Mouse (Mus musculus) c-Kit-positive CD71-positive TER-119-negative erythroid progenitor cells, embryonic 14.5 days (primary cell): ENCODE data around the gene Olfr1196.
"Not testable (repeated sequence)": the region's sequence is repeated elsewhere in the genome, so short reads cannot be mapped to it uniquely, and the experiment has no call there.

Source experiments
- DNase-seq: peaks from one replicate; pipeline ENCODE4 v3.0.0-alpha.2; 2013; ENCODE audit warnings: low read depth

The Olfr1196 gene

DNA sequence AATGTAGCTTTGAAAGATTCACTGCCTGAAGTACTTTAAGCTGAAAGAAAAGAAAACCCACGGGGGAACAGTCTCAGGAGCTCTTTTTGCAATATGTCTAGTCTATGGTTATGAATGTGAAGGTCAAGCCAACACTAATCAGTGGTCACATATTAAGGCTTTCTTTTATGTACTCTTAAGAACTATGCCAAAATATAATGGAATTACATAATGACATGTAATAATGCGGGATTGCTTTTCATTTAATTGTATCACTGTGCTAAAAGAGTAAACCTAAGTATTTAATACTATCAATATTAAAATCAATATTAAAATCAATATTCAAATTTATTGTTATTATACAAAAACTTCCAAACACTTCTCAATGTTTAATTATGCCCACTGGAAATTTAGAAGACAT lies at the start of gene Olfr1196:
Olfr1196 (minus strand) TSS at position 101 of the 400 bp plus-strand sequence.
- no peak for DNase-seq

DNA sequence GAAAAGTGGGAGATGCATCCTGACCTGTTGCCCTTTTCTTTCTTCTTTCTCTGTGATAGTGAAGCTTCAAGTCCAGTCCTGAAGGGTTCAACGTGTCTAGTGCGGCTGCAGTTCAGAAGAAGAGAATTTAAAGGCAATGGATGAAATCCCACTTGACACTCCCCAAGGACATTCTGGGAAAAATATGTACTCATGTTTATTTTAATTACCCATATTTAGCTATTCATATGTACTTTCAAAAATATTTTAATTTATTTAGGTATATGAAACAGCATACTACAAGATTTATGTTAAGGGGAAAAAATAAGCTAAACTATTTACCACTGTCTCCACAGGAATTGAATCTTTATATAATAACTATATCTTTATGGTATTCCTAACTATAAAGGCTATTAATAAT lies 46.9 kb upstream of the Olfr1196 start, which contains the start of gene Olfr1198:
Olfr1198 (minus strand) TSS at position 101 of the 400 bp plus-strand sequence.
- DNase-seq = no peak

DNA sequence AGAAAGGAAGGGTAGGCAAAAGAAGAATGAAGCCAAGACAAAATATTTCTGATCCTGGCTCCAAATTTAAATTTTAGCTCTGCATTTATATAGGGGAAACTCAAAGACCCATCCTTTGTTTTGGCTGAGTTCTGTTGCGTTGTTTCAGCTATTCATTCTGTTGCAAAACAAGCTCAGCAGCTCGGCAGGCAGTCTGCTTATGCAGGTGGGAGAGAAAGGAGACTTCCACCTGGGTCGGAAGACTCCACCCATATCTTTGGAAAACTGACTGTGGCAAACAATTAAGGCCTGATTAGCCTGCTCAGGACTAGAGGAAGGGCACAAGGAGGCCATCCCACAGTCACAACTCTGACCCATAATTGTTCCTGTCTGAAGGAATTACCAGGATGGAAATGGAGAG lies 39.0 kb upstream of the Olfr1196 start:
- DNase-seq = no peak

GRCm38 (mm10) chr2:88732266-88732665 lies 27.9 kb upstream of the Olfr1196 start, which contains the start of gene Olfr1197:
TSS of gene Olfr1197 (minus strand) at chr2:88732366.
- DNase-seq = no peak

GRCm38 (mm10) chr2:88689087-88689486 lies 15.3 kb downstream of the Olfr1196 start, which contains the start of gene Olfr1195:
TSS of gene Olfr1195 (minus strand) at chr2:88689187.
- no peak for DNase-seq

DNA sequence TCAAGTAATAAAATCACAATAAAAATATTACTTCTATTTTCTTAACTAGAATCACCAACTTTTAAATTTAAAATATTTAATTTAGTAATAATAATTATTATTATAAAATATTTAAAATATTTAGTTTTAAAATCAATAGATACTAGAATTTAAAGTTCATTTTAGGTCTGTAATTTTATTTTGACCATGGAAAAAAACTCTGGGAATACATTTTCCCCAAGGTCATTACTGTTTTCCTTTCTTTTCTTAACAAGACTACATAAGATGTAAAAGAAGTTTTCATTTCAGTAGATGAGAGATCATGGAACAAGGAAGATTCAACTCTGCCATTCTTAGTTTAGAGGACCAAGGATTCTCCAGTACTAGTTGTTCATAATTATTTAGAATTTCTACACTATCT lies 29.1 kb downstream of the Olfr1196 start, which contains the start of gene Olfr1193:
Olfr1193 (plus strand) TSS at position 301 of the 400 bp plus-strand sequence.
- not testable (repeated sequence) for DNase-seq

DNA sequence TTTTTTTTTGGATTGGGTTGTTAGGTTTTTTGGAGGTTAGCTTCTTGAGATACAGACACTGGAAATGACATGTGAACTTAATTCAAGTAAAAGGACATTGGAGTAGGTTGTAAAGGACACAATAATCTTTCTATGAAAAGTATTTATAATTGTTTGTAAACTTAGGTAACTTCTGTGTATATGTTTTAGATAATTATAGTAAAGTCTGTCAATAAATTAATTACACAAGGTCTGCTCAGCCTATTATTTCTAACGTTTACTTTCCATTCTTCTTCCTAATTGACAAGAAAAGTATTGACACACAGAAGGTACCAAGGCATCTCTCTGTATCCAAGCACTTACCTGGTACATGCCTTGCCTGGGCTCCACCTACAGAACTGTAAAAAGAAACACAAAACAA lies 56.2 kb downstream of the Olfr1196 start, which contains the start of gene Olfr1192-ps1:
Olfr1192-ps1 (plus strand) TSS at position 301 of the 400 bp plus-strand sequence.
- no peak for DNase-seq
